Mouse (Mus musculus): ENCODE measurements around the gene Lrrc49.
A peak's percentile ranks its signal among the peaks of the same experiment; 100 is the strongest.

The Lrrc49 gene

DNA sequence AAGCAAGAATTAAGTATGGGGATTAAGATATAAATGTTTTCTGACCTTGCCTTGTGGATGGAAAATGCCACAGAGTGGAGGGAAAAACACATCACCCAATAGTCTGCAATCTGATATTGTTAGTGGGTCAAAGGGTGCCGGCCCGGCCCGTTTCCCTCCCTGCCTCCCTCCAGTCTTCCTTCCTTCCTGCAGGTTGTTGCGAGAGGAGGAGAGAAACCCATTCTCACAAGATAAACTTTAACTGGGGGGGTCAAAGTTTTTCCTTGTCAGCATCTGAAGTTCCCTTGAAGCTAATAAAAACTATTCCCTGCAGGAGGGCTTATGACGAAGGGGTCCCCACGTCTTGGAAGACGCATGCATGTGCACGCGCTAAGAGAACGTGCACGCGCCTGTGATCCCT lies 157.6 kb downstream of the Lrrc49 start:
- DNase-seq (ENCODE audit: low spot score in 2 of 2) = no peak

DNA sequence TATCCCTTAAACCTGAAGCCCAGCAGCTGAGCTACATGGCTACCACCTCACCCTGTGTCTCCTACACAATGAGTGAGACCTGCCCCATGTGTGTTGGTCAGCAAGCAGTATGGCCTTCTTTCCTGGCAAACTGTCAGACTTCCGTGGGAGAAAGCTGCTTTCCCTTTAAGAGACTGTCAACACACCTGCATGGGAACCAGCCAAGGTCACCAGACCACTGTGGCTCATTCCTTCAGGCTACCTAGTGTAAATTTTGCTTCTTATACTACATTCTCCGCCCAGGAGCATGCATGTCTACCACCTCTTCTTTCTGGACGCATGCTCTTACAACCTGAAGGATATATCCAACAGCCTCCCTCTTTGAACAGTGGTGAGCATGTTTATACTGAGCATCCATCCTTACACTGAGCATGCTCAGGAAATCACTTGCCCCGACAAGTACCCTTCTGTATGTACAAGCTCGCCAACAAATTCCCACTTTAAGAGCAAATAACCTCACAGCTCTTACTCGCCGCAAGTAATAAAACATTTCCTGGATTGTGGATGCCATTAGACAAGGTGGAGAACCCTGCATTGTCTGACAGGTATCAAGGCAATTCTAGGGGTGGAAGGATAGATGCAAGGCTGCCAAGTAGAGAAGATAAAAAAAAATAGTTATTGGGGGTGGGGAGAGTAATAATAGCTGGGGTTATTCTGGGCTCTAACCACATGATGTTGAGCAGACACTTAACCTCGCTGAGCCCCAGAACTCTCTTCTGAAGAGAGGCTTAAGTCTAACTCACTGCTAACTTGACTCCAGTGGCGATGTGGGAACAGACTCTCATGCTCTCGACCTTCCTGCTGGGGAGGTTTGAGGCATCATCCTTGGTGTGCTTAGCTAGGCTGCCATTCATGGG lies 158.4 kb downstream of the Lrrc49 start:
- no peak for DNase-seq (ENCODE audit: low spot score in 2 of 2)

DNA sequence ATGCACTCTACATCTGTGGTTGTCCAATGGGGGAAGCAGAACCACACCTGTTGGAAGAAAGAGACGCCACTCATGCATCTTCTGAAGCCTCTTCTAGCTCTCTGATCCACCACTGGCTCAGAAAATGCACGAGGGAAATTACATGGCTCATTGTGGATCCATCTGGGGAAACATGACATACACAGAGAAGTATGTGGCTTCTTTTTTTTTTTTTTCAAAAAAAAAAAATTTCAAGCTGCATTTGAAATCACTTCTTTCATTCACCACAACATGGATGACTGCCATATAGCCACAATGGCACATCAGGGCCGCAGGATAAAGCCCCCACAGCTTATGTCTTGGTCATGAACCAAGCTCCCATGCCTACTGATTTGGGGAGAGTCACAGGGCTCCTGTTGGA lies 159.7 kb downstream of the Lrrc49 start:
- DNase-seq (ENCODE audit: low spot score in 2 of 2) = no peak

DNA sequence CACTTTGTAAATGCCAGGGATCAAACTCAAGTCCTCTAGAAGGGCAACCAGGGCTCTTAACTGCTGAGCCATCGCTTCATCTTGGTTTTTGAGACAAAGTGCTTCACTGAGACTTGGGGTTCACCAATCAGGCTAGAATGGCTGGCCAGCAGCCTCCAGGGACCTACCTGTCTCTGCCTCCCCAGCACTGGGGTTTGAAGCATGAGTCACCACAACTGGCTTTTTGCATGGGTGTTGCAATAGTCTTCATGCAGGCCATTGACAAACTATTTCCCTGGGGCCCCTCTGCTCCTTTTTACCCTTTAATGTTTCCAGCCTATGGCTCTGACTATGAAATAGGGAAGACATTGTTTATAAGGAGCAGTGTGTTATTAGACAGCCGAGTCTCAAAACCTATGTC lies 160.1 kb downstream of the Lrrc49 start:
- no peak for DNase-seq (ENCODE audit: low spot score in 2 of 2)

- no peak for DNase-seq (ENCODE audit: low spot score in 2 of 2)
Observed at GRCm38 (mm10) chr9:60527051-60527450, 160.9 kb downstream of the Lrrc49 start.

DNA sequence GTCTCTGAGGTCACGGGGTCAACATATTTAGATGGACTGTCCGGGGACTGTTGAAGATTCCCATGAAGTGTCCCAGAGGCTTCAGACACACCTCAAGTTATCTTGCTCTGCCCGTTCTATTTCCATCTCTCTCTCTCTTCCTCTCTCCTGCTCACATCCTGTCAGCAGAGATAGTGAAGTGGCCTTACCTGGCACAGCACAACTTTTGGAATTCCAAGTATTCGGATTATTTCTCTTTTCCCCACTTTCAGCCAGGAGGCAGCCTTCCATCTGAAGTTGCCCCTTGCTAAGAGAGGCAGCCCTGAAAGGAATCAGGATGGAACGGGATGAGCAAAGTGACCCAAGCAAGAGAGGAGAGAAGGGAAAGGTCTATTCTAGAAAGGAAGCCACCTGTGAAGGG lies 161.8 kb downstream of the Lrrc49 start:
- no peak for DNase-seq (ENCODE audit: low spot score in 2 of 2)

- DNase-seq (ENCODE audit: low spot score in 2 of 2) = peak in 1 of 2 experiments; percentile 13
Observed at GRCm38 (mm10) chr9:60521806-60522264, 166.1 kb downstream of the Lrrc49 start, which contains the start of gene Thsd4. Gene Thsd4, minus strand, starts transcription at chr9:60522046.

DNA sequence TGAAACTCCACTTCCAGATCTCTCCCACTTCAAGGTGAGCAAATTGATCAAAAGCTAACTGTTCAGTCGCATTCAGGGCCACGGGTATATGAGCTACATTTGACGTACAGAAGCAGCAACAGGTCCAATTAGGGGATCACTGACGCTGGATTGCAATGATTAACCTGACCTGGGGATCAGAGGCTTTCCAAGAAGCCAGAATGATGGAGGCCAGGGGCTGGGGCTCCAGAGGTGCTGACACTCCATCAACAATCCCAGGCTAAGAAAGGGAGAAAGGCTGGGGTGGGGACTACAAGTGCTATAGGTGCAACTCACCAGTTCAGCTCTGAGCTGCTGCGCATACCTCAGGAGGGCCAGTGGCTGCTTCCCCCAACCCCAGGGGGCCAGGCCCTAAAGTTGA lies 166.8 kb downstream of the Lrrc49 start:
- DNase-seq (ENCODE audit: low spot score in 2 of 2) = no peak

GRCm38 (mm10) chr9:60519601-60520000 lies 168.4 kb downstream of the Lrrc49 start:
- DNase-seq (ENCODE audit: low spot score in 2 of 2) = no peak

Data from natural killer cell, adult 2 months (primary cell).